Mouse (Mus musculus): ENCODE measurements around the gene Rsu1. TPM values are rescaled to one million over a fixed set of nuclear protein-coding genes. Genes with fewer than 3 reads are reported as not detected.

Rsu1 gene
- 66.4 and 68.3 TPM in 2 replicates for polyA plus RNA-seq (2015; fragmentation: Nextera tagmentation; extraction: Ambion mirVana)

GRCm38 (mm10) chr2:13271165-13271957 is at the start of gene Rsu1:
Gene Rsu1 (minus strand): TSS chr2:13271415.
- H3K9ac ChIP-seq (ENCODE audit: low read depth, low read length) = peak within 1 kb of the TSS; percentile 64
- H3K4me3 ChIP-seq (ENCODE audit: low read depth, low read length) = peak within 1 kb of the TSS; percentile 65
- H3K4me1 ChIP-seq (replicated peaks; ENCODE audit: control insufficient read depth, insufficient read depth, low read length) = no peaks in the 10 kb centered on the region
- H3K4me2 ChIP-seq (replicated peaks; ENCODE audit: low read depth) = peak within 1 kb of the TSS; percentile 82
- H3K27me3 ChIP-seq (replicated peaks; ENCODE audit: control insufficient read depth, insufficient read depth, low read length) = no peaks in the 10 kb centered on the region
- no peaks in the 10 kb centered on the region for H3K36me3 ChIP-seq (ENCODE audit: control insufficient read depth, insufficient read depth)
- no peak for TF ChIP-seq CTCF (IDR thresholded peaks at IDR 0.05; ENCODE audit: low read depth)
- ATAC-seq = peak; percentile 90
- no peaks in the 10 kb centered on the region for H3K9me3 ChIP-seq (ENCODE audit: control insufficient read depth)
- no peak within 1 kb of the TSS for H3K27ac ChIP-seq (ENCODE audit: low read depth, low read length)
- WGBS = under 1% methylated on average over 37 of the region's 37 CpGs

GRCm38 (mm10) chr2:13303376-13303775 is 32.2 kb upstream of the Rsu1 start:
- WGBS = 73% methylated on average over 3 of the region's 3 CpGs
- no peak for ATAC-seq
- H3K9ac ChIP-seq (ENCODE audit: low read depth, low read length) = no peak overlapping the region
- no peaks in the 10 kb centered on the region for H3K9me3 ChIP-seq (ENCODE audit: control insufficient read depth)
- no peaks in the 10 kb centered on the region for H3K27me3 ChIP-seq (replicated peaks; ENCODE audit: control insufficient read depth, insufficient read depth, low read length)
- H3K36me3 ChIP-seq (ENCODE audit: control insufficient read depth, insufficient read depth) = peaks cover 3% of the 10 kb centered on the region
- no peak overlapping the region for H3K4me2 ChIP-seq (replicated peaks; ENCODE audit: low read depth)
- H3K4me3 ChIP-seq (ENCODE audit: low read depth, low read length) = no peak overlapping the region
- no peak overlapping the region for H3K27ac ChIP-seq (ENCODE audit: low read depth, low read length)
- H3K4me1 ChIP-seq (replicated peaks; ENCODE audit: control insufficient read depth, insufficient read depth, low read length) = no peaks in the 10 kb centered on the region
- no peak for TF ChIP-seq CTCF (IDR thresholded peaks at IDR 0.05; ENCODE audit: low read depth)

GRCm38 (mm10) chr2:13299031-13299430 is 27.8 kb upstream of the Rsu1 start:
- H3K9me3 ChIP-seq (ENCODE audit: control insufficient read depth) = no peaks in the 10 kb centered on the region
- no peak overlapping the region for H3K4me3 ChIP-seq (ENCODE audit: low read depth, low read length)
- ATAC-seq = no peak
- 23% methylated on average over 3 of the region's 3 CpGs for WGBS
- TF ChIP-seq CTCF (IDR thresholded peaks at IDR 0.05; ENCODE audit: low read depth) = peak; percentile 62
- H3K27me3 ChIP-seq (replicated peaks; ENCODE audit: control insufficient read depth, insufficient read depth, low read length) = no peaks in the 10 kb centered on the region
- H3K27ac ChIP-seq (ENCODE audit: low read depth, low read length) = no peak overlapping the region
- no peaks in the 10 kb centered on the region for H3K36me3 ChIP-seq (ENCODE audit: control insufficient read depth, insufficient read depth)
- no peak overlapping the region for H3K4me2 ChIP-seq (replicated peaks; ENCODE audit: low read depth)
- H3K4me1 ChIP-seq (replicated peaks; ENCODE audit: control insufficient read depth, insufficient read depth, low read length) = no peaks in the 10 kb centered on the region
- H3K9ac ChIP-seq (ENCODE audit: low read depth, low read length) = no peak overlapping the region

- Histone ChIP-seq H3K9ac (ENCODE audit: low read depth, low read length) (no peak overlapping the region), H3K9me3 (ENCODE audit: control insufficient read depth) (no peaks in the 10 kb centered on the region), H3K27me3 (replicated peaks; ENCODE audit: control insufficient read depth, insufficient read depth, low read length) (no peaks in the 10 kb centered on the region), H3K4me3 (ENCODE audit: low read depth, low read length) (no peak overlapping the region), H3K4me1 (replicated peaks; ENCODE audit: control insufficient read depth, insufficient read depth, low read length) (no peaks in the 10 kb centered on the region), H3K36me3 (ENCODE audit: control insufficient read depth, insufficient read depth) (no peaks in the 10 kb centered on the region), H3K27ac (ENCODE audit: low read depth, low read length) (no peak overlapping the region), H3K4me2 (replicated peaks; ENCODE audit: low read depth) (no peak overlapping the region)
- no peak for TF ChIP-seq CTCF (IDR thresholded peaks at IDR 0.05; ENCODE audit: low read depth)
- no peak for ATAC-seq
- 58% methylated on average over 5 of the region's 5 CpGs for WGBS
Measured at GRCm38 (mm10) chr2:13297733-13298132, 26.5 kb upstream of the Rsu1 start.

- Histone ChIP-seq H3K4me3 (ENCODE audit: low read depth, low read length) (no peak overlapping the region), H3K9me3 (ENCODE audit: control insufficient read depth) (no peaks in the 10 kb centered on the region), H3K4me1 (replicated peaks; ENCODE audit: control insufficient read depth, insufficient read depth, low read length) (no peaks in the 10 kb centered on the region), H3K4me2 (replicated peaks; ENCODE audit: low read depth) (no peak overlapping the region), H3K36me3 (ENCODE audit: control insufficient read depth, insufficient read depth) (no peaks in the 10 kb centered on the region), H3K27ac (ENCODE audit: low read depth, low read length) (no peak overlapping the region), H3K9ac (ENCODE audit: low read depth, low read length) (no peak overlapping the region), H3K27me3 (replicated peaks; ENCODE audit: control insufficient read depth, insufficient read depth, low read length) (no peaks in the 10 kb centered on the region)
- TF ChIP-seq CTCF (IDR thresholded peaks at IDR 0.05; ENCODE audit: low read depth) = peak; percentile 75
- WGBS = 2% methylated on average over 1 of the region's 1 CpGs
- no peak for ATAC-seq
Measured at GRCm38 (mm10) chr2:13290661-13291060, 19.4 kb upstream of the Rsu1 start.

- Histone ChIP-seq H3K27ac (ENCODE audit: low read depth, low read length) (no peak overlapping the region), H3K9ac (ENCODE audit: low read depth, low read length) (no peak overlapping the region), H3K4me2 (replicated peaks; ENCODE audit: low read depth) (no peak overlapping the region), H3K9me3 (ENCODE audit: control insufficient read depth) (no peaks in the 10 kb centered on the region), H3K4me3 (ENCODE audit: low read depth, low read length) (no peak overlapping the region), H3K36me3 (ENCODE audit: control insufficient read depth, insufficient read depth) (no peaks in the 10 kb centered on the region), H3K4me1 (replicated peaks; ENCODE audit: control insufficient read depth, insufficient read depth, low read length) (no peaks in the 10 kb centered on the region), H3K27me3 (replicated peaks; ENCODE audit: control insufficient read depth, insufficient read depth, low read length) (no peaks in the 10 kb centered on the region)
- no peak for ATAC-seq
- TF ChIP-seq CTCF (IDR thresholded peaks at IDR 0.05; ENCODE audit: low read depth) = no peak
- 75% methylated on average over 3 of the region's 3 CpGs for WGBS
Measured at GRCm38 (mm10) chr2:13290070-13290469, 18.9 kb upstream of the Rsu1 start.
